Mouse (Mus musculus): ENCODE data around the gene Aldh1a3. TPM values are rescaled to one million over a fixed set of nuclear protein-coding genes. Genes with fewer than 3 reads are reported as not detected.

Gene Aldh1a3
- polyA plus RNA-seq, 1 experiment from 2014 or later, result 38.6 TPM

DNA sequence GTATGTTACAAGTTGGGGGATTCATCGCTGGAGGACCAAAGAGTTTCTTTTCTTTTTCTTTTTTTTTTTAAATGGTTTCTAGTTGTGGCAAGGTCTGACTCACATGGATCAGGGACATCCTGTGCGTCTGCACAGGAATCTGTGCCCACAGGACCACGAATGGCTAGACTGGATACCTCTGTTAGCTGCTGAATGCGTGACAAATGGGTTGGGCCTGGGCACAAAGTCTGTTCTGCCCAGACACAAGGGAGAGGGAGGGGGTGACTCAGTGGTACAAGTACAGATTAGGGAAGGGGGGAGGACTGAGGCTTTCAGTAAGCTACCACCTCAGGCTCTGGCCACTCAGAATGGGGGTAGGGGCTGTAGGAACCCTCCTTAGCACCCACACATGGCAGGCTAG lies 51.6 kb downstream of the Aldh1a3 start:
- DNase-seq (ENCODE audit: low spot score) (no peak), ATAC-seq (replicated peaks; ENCODE audit: insufficient number of reproducible peaks, low FRiP score, low TSS enrichment, low read depth) (no peak)
- Histone ChIP-seq H3K27ac (replicated peaks; ENCODE audit: low read depth, low read length) (no peak overlapping the region), H3K9me3 (replicated peaks; ENCODE audit: control insufficient read depth, low read length) (no peaks in the 10 kb centered on the region), H3K27me3 (ENCODE audit: control insufficient read depth, insufficient read depth, low read length) (no peaks in the 10 kb centered on the region), H3K4me1 (ENCODE audit: control insufficient read depth, insufficient read depth, low read length) (no peaks in the 10 kb centered on the region), H3K4me2 (ENCODE audit: low read depth, low read length) (no peak overlapping the region), H3K4me3 (ENCODE audit: low read depth, low read length) (no peak overlapping the region), H3K9ac (replicated peaks; ENCODE audit: low read length) (no peak overlapping the region), H3K36me3 (replicated peaks; ENCODE audit: control insufficient read depth, insufficient read depth, low read depth, low read length) (no peaks in the 10 kb centered on the region)
- 89% methylated on average over 4 of the region's 4 CpGs for WGBS

DNA sequence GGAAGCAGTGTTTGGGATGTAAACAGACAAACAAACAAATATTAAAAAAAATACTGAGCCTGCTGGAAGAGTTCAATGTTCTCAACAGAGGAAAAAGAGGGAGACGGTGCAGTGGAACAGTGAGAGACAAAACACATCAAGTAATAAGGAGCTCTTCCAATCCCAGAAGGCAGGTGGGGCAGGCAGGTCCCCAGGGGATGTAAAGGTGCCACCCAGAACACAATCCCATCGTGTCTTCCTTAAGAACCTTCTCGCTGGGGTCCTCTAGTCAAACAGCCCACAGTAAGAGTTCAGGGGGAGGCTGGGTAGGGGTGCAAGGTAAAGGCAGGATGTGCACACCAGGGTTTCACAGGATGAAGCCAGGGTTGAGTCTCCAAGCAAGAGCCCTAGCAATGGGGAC lies 53.9 kb downstream of the Aldh1a3 start:
- no peak overlapping the region for H3K9ac ChIP-seq (replicated peaks; ENCODE audit: low read length)
- H3K27me3 ChIP-seq (ENCODE audit: control insufficient read depth, insufficient read depth, low read length), result no peaks in the 10 kb centered on the region
- H3K4me1 ChIP-seq (ENCODE audit: control insufficient read depth, insufficient read depth, low read length), result no peaks in the 10 kb centered on the region
- no peak for ATAC-seq (replicated peaks; ENCODE audit: insufficient number of reproducible peaks, low FRiP score, low TSS enrichment, low read depth)
- H3K9me3 ChIP-seq (replicated peaks; ENCODE audit: control insufficient read depth, low read length), result no peaks in the 10 kb centered on the region
- WGBS, result 85% methylated on average over 3 of the region's 3 CpGs
- H3K36me3 ChIP-seq (replicated peaks; ENCODE audit: control insufficient read depth, insufficient read depth, low read depth, low read length), result no peaks in the 10 kb centered on the region
- no peak overlapping the region for H3K4me3 ChIP-seq (ENCODE audit: low read depth, low read length)
- no peak for DNase-seq (ENCODE audit: low spot score)
- no peak overlapping the region for H3K27ac ChIP-seq (replicated peaks; ENCODE audit: low read depth, low read length)
- H3K4me2 ChIP-seq (ENCODE audit: low read depth, low read length), result no peak overlapping the region

DNA sequence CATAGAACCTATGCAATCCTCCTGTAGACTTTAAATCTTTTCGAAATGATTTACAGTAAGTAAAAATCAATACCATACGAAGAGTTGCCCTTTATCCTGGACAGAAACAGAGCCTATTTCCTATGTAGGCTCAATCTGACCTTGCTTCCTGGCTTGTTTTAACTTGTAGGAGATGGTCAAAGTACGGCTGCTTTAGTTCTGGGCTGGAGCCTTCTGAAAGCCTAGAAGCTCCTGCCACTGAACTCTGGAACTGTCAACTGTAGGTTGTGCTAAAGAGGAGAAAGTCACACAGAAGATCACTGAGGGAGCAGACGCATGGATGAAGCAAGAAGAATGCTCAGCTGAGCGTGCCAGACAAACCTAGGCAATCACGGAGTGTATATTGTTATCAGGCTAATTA lies 56.3 kb downstream of the Aldh1a3 start:
- no peaks in the 10 kb centered on the region for H3K36me3 ChIP-seq (replicated peaks; ENCODE audit: control insufficient read depth, insufficient read depth, low read depth, low read length)
- no peak overlapping the region for H3K27ac ChIP-seq (replicated peaks; ENCODE audit: low read depth, low read length)
- no peak overlapping the region for H3K4me2 ChIP-seq (ENCODE audit: low read depth, low read length)
- no peaks in the 10 kb centered on the region for H3K27me3 ChIP-seq (ENCODE audit: control insufficient read depth, insufficient read depth, low read length)
- 87% methylated on average over 6 of the region's 6 CpGs for WGBS
- H3K9me3 ChIP-seq (replicated peaks; ENCODE audit: control insufficient read depth, low read length), result no peaks in the 10 kb centered on the region
- no peaks in the 10 kb centered on the region for H3K4me1 ChIP-seq (ENCODE audit: control insufficient read depth, insufficient read depth, low read length)
- no peak for DNase-seq (ENCODE audit: low spot score)
- no peak overlapping the region for H3K4me3 ChIP-seq (ENCODE audit: low read depth, low read length)
- no peak for ATAC-seq (replicated peaks; ENCODE audit: insufficient number of reproducible peaks, low FRiP score, low TSS enrichment, low read depth)
- H3K9ac ChIP-seq (replicated peaks; ENCODE audit: low read length), result no peak overlapping the region

- ATAC-seq (replicated peaks; ENCODE audit: insufficient number of reproducible peaks, low FRiP score, low TSS enrichment, low read depth) (no peak), DNase-seq (ENCODE audit: low spot score) (no peak)
- Histone ChIP-seq H3K4me3 (ENCODE audit: low read depth, low read length) (no peak overlapping the region), H3K4me1 (ENCODE audit: control insufficient read depth, insufficient read depth, low read length) (no peaks in the 10 kb centered on the region), H3K9me3 (replicated peaks; ENCODE audit: control insufficient read depth, low read length) (no peaks in the 10 kb centered on the region), H3K36me3 (replicated peaks; ENCODE audit: control insufficient read depth, insufficient read depth, low read depth, low read length) (no peaks in the 10 kb centered on the region), H3K9ac (replicated peaks; ENCODE audit: low read length) (no peak overlapping the region), H3K27me3 (ENCODE audit: control insufficient read depth, insufficient read depth, low read length) (no peaks in the 10 kb centered on the region), H3K4me2 (ENCODE audit: low read depth, low read length) (no peak overlapping the region), H3K27ac (replicated peaks; ENCODE audit: low read depth, low read length) (no peak overlapping the region)
- WGBS, result 80% methylated on average over 5 of the region's 5 CpGs
These were observed 57.3 kb downstream of the Aldh1a3 start for GRCm38 (mm10) chr7:66369934-66370445.

GRCm38 (mm10) chr7:66369071-66369933 lies 58.0 kb downstream of the Aldh1a3 start:
- Histone ChIP-seq H3K27me3 (ENCODE audit: control insufficient read depth, insufficient read depth, low read length) (no peaks in the 10 kb centered on the region), H3K36me3 (replicated peaks; ENCODE audit: control insufficient read depth, insufficient read depth, low read depth, low read length) (no peaks in the 10 kb centered on the region), H3K9ac (replicated peaks; ENCODE audit: low read length) (no peak overlapping the region), H3K4me2 (ENCODE audit: low read depth, low read length) (no peak overlapping the region), H3K9me3 (replicated peaks; ENCODE audit: control insufficient read depth, low read length) (no peaks in the 10 kb centered on the region), H3K4me1 (ENCODE audit: control insufficient read depth, insufficient read depth, low read length) (no peaks in the 10 kb centered on the region), H3K4me3 (ENCODE audit: low read depth, low read length) (no peak overlapping the region), H3K27ac (replicated peaks; ENCODE audit: low read depth, low read length) (no peak overlapping the region)
- DNase-seq (ENCODE audit: low spot score), result no peak
- 78% methylated on average over 5 of the region's 5 CpGs for WGBS
- no peak for ATAC-seq (replicated peaks; ENCODE audit: insufficient number of reproducible peaks, low FRiP score, low TSS enrichment, low read depth)

DNA sequence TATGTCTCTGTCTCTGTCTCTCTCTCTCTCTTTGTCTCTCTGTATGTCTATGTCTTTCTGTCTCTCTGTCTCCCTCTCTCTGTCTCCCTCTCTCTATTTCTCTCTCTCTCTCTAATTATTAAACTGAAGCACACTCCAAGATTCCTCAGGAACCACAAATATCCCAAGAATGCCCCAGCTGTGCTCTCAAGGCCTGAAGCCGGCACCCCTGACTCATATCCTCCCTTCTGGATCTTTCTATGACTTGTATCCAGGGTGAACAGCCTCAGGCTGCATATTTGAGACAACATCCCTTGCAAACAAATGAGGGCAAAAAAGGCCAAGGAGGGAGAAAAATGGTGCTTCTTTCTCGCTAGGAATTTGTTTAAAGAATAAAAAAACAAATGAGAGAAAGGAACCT lies 61.4 kb downstream of the Aldh1a3 start, which contains the start of gene Gm10974:
Gene Gm10974 (plus strand): TSS at position 2 of the 400 bp plus-strand sequence.
- Histone ChIP-seq H3K27ac (replicated peaks; ENCODE audit: low read depth, low read length) (no peak within 1 kb of the TSS), H3K36me3 (replicated peaks; ENCODE audit: control insufficient read depth, insufficient read depth, low read depth, low read length) (no peaks in the 10 kb centered on the region), H3K4me3 (ENCODE audit: low read depth, low read length) (no peak within 1 kb of the TSS), H3K4me1 (ENCODE audit: control insufficient read depth, insufficient read depth, low read length) (no peaks in the 10 kb centered on the region), H3K9ac (replicated peaks; ENCODE audit: low read length) (no peak within 1 kb of the TSS), H3K27me3 (ENCODE audit: control insufficient read depth, insufficient read depth, low read length) (no peaks in the 10 kb centered on the region), H3K4me2 (ENCODE audit: low read depth, low read length) (no peak within 1 kb of the TSS), H3K9me3 (replicated peaks; ENCODE audit: control insufficient read depth, low read length) (no peaks in the 10 kb centered on the region)
- DNase-seq (ENCODE audit: low spot score), result peak; percentile 33
- 49% methylated on average over 2 of the region's 2 CpGs for WGBS
- ATAC-seq (replicated peaks; ENCODE audit: insufficient number of reproducible peaks, low FRiP score, low TSS enrichment, low read depth), result no peak

GRCm38 (mm10) chr7:66365411-66365810 lies 61.9 kb downstream of the Aldh1a3 start:
- Histone ChIP-seq H3K36me3 (replicated peaks; ENCODE audit: control insufficient read depth, insufficient read depth, low read depth, low read length) (no peaks in the 10 kb centered on the region), H3K27ac (replicated peaks; ENCODE audit: low read depth, low read length) (no peak overlapping the region), H3K4me2 (ENCODE audit: low read depth, low read length) (no peak overlapping the region), H3K9me3 (replicated peaks; ENCODE audit: control insufficient read depth, low read length) (no peaks in the 10 kb centered on the region), H3K9ac (replicated peaks; ENCODE audit: low read length) (no peak overlapping the region), H3K4me3 (ENCODE audit: low read depth, low read length) (no peak overlapping the region), H3K4me1 (ENCODE audit: control insufficient read depth, insufficient read depth, low read length) (no peaks in the 10 kb centered on the region), H3K27me3 (ENCODE audit: control insufficient read depth, insufficient read depth, low read length) (no peaks in the 10 kb centered on the region)
- whole genome bisulfite sequencing, result 76% methylated on average over 2 of the region's 2 CpGs
- DNase-seq (ENCODE audit: low spot score), result no peak
- no peak for ATAC-seq (replicated peaks; ENCODE audit: insufficient number of reproducible peaks, low FRiP score, low TSS enrichment, low read depth)

GRCm38 (mm10) chr7:66364491-66364890 lies 62.8 kb downstream of the Aldh1a3 start:
- Histone ChIP-seq H3K9me3 (replicated peaks; ENCODE audit: control insufficient read depth, low read length) (no peaks in the 10 kb centered on the region), H3K4me3 (ENCODE audit: low read depth, low read length) (no peak overlapping the region), H3K27ac (replicated peaks; ENCODE audit: low read depth, low read length) (no peak overlapping the region), H3K27me3 (ENCODE audit: control insufficient read depth, insufficient read depth, low read length) (no peaks in the 10 kb centered on the region), H3K36me3 (replicated peaks; ENCODE audit: control insufficient read depth, insufficient read depth, low read depth, low read length) (no peaks in the 10 kb centered on the region), H3K4me2 (ENCODE audit: low read depth, low read length) (no peak overlapping the region), H3K9ac (replicated peaks; ENCODE audit: low read length) (no peak overlapping the region), H3K4me1 (ENCODE audit: control insufficient read depth, insufficient read depth, low read length) (no peaks in the 10 kb centered on the region)
- WGBS, result 90% methylated on average over 11 of the region's 11 CpGs
- DNase-seq (ENCODE audit: low spot score) (no peak), ATAC-seq (replicated peaks; ENCODE audit: insufficient number of reproducible peaks, low FRiP score, low TSS enrichment, low read depth) (no peak)
